Mouse (Mus musculus) kidney, adult 18-20 months (tissue): ENCODE measurements at regions not wholly inside any gene's neighbourhood (a gene's known extent, or its start where the extent isn't known, plus 50 kb on each side); places are given as distances from the start of the nearest gene placed in this dataset.

Experiments used
- DNase-seq: peaks from one replicate; pipeline ENCODE4 v3.0.0; 2021

GRCm38 (mm10) chr8:92130025-92130557, 227.3 kb upstream of the Irx5 start:
- no peak for DNase-seq

GRCm38 (mm10) chr8:92129241-92130015, 228.0 kb upstream of the Irx5 start:
- DNase-seq: no peak

- no peak for DNase-seq
These were observed 231.8 kb upstream of the Irx5 start for GRCm38 (mm10) chr8:92125631-92126030.

- DNase-seq: no peak
These were observed 236.1 kb upstream of the Irx5 start for GRCm38 (mm10) chr8:92121296-92121695.

GRCm38 (mm10) chr8:92115479-92116267, 241.8 kb upstream of the Irx5 start:
- no peak for DNase-seq

GRCm38 (mm10) chr8:92114311-92115275, 242.8 kb upstream of the Irx5 start:
- DNase-seq: no peak

- DNase-seq: no peak
These were observed 243.5 kb upstream of the Irx5 start for GRCm38 (mm10) chr8:92113901-92114300.

- DNase-seq: no peak
These were observed 244.0 kb upstream of the Irx5 start for GRCm38 (mm10) chr8:92113386-92113785.

- DNase-seq: no peak
These were observed 252.9 kb upstream of the Irx5 start for GRCm38 (mm10) chr8:92104561-92104960.

GRCm38 (mm10) chr8:92102521-92102920, 254.9 kb upstream of the Irx5 start:
- DNase-seq: no peak

- no peak for DNase-seq
These were observed 262.1 kb upstream of the Irx5 start for GRCm38 (mm10) chr8:92095276-92095675.

- DNase-seq: no peak
These were observed 273.3 kb upstream of the Irx5 start for GRCm38 (mm10) chr8:92084124-92084523.

- DNase-seq: no peak
These were observed 275.5 kb upstream of the Irx5 start for GRCm38 (mm10) chr8:92081900-92082299.

GRCm38 (mm10) chr8:92080852-92081251, 276.6 kb upstream of the Irx5 start:
- DNase-seq: no peak

GRCm38 (mm10) chr8:92077611-92078010, 275.7 kb upstream of the Irx3 start:
- DNase-seq: no peak

- DNase-seq: no peak
These were observed 270.4 kb upstream of the Irx3 start for GRCm38 (mm10) chr8:92072254-92072615.

GRCm38 (mm10) chr8:92071305-92072253, 269.7 kb upstream of the Irx3 start:
- no peak for DNase-seq

GRCm38 (mm10) chr8:92070704-92071103, 268.8 kb upstream of the Irx3 start:
- no peak for DNase-seq

- no peak for DNase-seq
These were observed 264.6 kb upstream of the Irx3 start for GRCm38 (mm10) chr8:92066435-92066834.

GRCm38 (mm10) chr8:92065554-92066239, 263.8 kb upstream of the Irx3 start:
- DNase-seq: no peak

- DNase-seq: no peak
These were observed 263.1 kb upstream of the Irx3 start for GRCm38 (mm10) chr8:92064971-92065370.
